Mouse (Mus musculus): Measurements from ENCODE around the gene Ptgir. TPM values are rescaled to one million over a fixed set of nuclear protein-coding genes. Genes with fewer than 3 reads are reported as not detected.
"Not testable (repeated sequence)": the region's sequence is repeated elsewhere in the genome, so short reads cannot be mapped to it uniquely, and the experiment has no call there.

Gene Ptgir
- polyA plus RNA-seq, 1 experiment from 2014 or later: 0.43 TPM

DNA sequence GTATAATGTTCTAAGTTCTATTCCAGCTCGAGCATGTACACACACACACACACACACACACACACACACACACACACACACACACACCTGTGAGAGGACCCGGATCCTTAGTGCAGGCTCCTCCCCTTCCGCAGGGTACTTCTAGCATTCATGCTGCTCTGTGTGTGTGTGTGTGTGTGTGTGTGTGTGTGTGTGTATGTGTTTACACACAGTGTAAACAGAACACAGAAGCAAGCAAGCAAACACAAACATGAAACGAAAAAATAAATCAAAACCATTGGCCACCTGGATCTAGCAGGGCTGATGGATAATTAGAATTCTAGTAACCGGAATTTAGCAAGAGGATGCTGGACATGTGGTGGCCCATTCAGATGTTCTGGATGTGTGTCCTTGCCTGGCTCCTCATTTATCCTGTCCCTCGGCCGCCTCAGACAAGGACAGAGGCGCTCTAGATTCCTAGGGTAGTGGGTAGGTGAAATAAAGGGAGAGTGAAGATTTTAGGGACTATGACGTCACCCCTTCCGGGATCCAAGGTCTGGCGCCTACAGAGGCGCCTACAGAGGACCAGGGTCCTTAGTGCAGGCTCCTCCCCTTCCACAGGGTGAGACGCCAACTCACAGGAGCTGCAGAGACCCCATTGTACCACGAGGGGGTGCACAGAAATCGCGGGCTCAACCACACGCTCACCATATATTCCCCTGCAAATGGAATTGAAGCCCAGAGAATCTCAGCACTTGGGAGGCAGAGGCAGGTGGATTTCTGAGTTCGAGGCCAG is 44.8 kb downstream of the Ptgir start:
- no peak overlapping the region for H3K27ac ChIP-seq
- H3K27me3 ChIP-seq (ENCODE audit: low read depth, poor library complexity, severe bottlenecking): peaks cover 40% of the 10 kb centered on the region
- H3K4me3 ChIP-seq: no peak overlapping the region
- H3K9me3 ChIP-seq (replicated peaks): no peaks in the 10 kb centered on the region
- peaks cover 31% of the 10 kb centered on the region for H3K4me1 ChIP-seq
- H3K36me3 ChIP-seq: no peaks in the 10 kb centered on the region
- peak; percentile 86 for DNase-seq (ENCODE audit: low spot score)
- WGBS: 29% methylated on average over 18 of the region's 18 CpGs

DNA sequence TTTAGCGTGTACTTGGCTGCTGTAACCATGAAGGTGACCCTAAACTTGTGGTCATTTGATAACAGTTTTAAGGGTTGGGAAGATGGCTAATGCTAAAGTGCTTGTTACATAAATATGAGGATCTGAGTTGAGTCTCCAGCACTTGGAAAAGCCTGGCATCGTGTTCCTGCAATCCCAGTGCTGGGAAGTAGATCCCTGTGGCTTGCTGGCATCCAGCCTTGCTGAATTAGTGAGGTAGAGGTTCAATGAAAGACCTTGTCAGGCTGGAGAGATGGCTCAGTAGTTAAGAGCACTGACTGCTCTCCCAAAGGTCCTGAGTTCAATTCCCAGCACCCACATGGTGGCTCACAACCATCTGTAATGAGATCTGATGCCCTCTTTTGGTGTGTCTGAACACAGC is 47.5 kb downstream of the Ptgir start:
- peaks cover 13% of the 10 kb centered on the region for H3K27me3 ChIP-seq (ENCODE audit: low read depth, poor library complexity, severe bottlenecking)
- not testable (repeated sequence) for H3K36me3 ChIP-seq; H3K4me1 ChIP-seq; H3K27ac ChIP-seq; H3K4me3 ChIP-seq; H3K9me3 ChIP-seq (replicated peaks); DNase-seq (ENCODE audit: low spot score)
- WGBS: 55% methylated on average over 2 of the region's 2 CpGs

DNA sequence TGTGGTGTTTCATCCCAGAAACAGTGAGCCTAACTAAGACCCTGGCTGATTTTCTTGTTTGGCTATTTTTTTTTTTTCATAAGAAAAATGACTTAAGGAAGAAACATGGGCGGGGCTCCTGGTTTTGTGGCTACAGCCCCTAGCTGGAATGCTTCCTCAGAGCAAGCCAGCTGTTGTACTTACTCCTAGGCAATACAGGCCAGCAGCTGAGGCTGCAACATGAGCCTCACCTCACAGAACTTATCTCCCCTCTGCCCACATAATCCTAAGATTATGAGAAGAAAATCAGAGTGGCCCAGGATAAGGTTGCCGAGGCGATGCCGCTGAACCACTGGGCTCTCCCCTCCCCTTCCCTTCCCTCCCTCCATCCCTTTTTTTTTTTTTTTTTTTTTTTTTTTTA is 49.4 kb downstream of the Ptgir start:
- Histone ChIP-seq H3K36me3 (no peaks in the 10 kb centered on the region), H3K9me3 (replicated peaks) (no peaks in the 10 kb centered on the region), H3K27ac (no peak overlapping the region), H3K4me3 (no peak overlapping the region), H3K4me1 (peaks cover 8% of the 10 kb centered on the region), H3K27me3 (ENCODE audit: low read depth, poor library complexity, severe bottlenecking) (no peaks in the 10 kb centered on the region)
- WGBS: 91% methylated on average over 4 of the region's 4 CpGs
- no peak for DNase-seq (ENCODE audit: low spot score)

- H3K4me1 ChIP-seq: peaks cover 8% of the 10 kb centered on the region
- 78% methylated on average over 15 of the region's 15 CpGs for WGBS
- no peaks in the 10 kb centered on the region for H3K36me3 ChIP-seq
- no peak overlapping the region for H3K4me3 ChIP-seq
- H3K9me3 ChIP-seq (replicated peaks): no peaks in the 10 kb centered on the region
- DNase-seq (ENCODE audit: low spot score): no peak
- H3K27ac ChIP-seq: no peak overlapping the region
- H3K27me3 ChIP-seq (ENCODE audit: low read depth, poor library complexity, severe bottlenecking): no peaks in the 10 kb centered on the region
These were observed 50.3 kb downstream of the Ptgir start for GRCm38 (mm10) chr7:16956410-16957265.

DNA sequence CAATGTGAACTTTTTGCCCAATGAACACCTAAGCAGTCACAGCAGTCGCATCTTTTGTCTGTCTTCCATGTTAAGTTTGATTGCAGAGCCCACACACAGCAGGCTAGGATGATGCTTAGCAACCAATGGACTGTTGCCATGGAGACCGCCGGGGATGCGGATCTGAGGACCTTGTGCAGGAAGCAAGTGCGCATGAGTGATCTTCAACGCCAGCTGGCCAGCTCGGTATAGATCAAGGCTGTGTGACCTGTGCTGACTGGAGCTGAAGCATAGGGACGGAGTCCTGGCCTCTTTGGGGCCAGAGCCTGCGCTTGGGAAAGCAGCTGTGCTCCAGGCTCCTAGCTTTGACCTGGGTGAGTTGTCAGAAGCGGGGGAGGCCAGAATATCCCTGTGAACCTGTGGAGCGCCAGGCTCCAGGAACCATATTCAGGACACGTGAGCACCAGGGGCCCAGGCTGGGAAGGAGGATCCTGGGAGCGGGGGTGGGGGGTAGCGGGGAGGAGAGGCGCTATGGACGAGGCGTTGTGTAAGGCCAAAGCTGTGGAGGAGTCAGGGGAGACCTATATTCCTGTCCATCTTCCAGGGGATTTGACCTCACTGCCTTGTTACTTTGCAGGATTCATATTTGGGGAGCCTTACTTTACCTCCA is 53.4 kb downstream of the Ptgir start, which contains the start of gene Pnmal1:
Pnmal1 (plus strand) TSS at position 141 of the 649 bp plus-strand sequence.
- Histone ChIP-seq H3K9me3 (replicated peaks) (no peaks in the 10 kb centered on the region), H3K27me3 (ENCODE audit: low read depth, poor library complexity, severe bottlenecking) (no peaks in the 10 kb centered on the region), H3K4me1 (peaks cover 8% of the 10 kb centered on the region), H3K4me3 (peak within 1 kb of the TSS; percentile 34), H3K36me3 (no peaks in the 10 kb centered on the region), H3K27ac (peak within 1 kb of the TSS; percentile 38; the same call in 1 of the 2 replicates)
- DNase-seq (ENCODE audit: low spot score): peak; percentile 86
- WGBS: 32% methylated on average over 17 of the region's 17 CpGs

Other genes with a start within 250 kb of the Ptgir start
- gene Ceacam15, start 230.8 kb upstream of the Ptgir start, polyA plus RNA-seq (2016; fragmentation: Nextera tagmentation; extraction: Ambion mirVana): not detected in 2 replicates
- not detected in 2 replicates for gene Ceacam9, start 184.6 kb upstream of the Ptgir start, polyA plus RNA-seq (2016; fragmentation: Nextera tagmentation; extraction: Ambion mirVana)
- gene Ap2s1, start 168.1 kb upstream of the Ptgir start, polyA plus RNA-seq (2016; fragmentation: Nextera tagmentation; extraction: Ambion mirVana): 250 and 252 TPM in 2 replicates
- gene Slc1a5, start 125.2 kb upstream of the Ptgir start, polyA plus RNA-seq (2016; fragmentation: Nextera tagmentation; extraction: Ambion mirVana): 48.3 and 48.7 TPM in 2 replicates
- gene Strn4, start 90.6 kb upstream of the Ptgir start, polyA plus RNA-seq (2016; fragmentation: Nextera tagmentation; extraction: Ambion mirVana): 130 and 145 TPM in 2 replicates
- 27.2 and 33.1 TPM in 2 replicates for gene Fkrp, start 89.8 kb upstream of the Ptgir start, polyA plus RNA-seq (2016; fragmentation: Nextera tagmentation; extraction: Ambion mirVana)
- 15.0 and 15.6 TPM in 2 replicates for gene Prkd2, start 63.6 kb upstream of the Ptgir start, polyA plus RNA-seq (2016; fragmentation: Nextera tagmentation; extraction: Ambion mirVana)
- gene Dact3, start 31.2 kb upstream of the Ptgir start, polyA plus RNA-seq (2016; fragmentation: Nextera tagmentation; extraction: Ambion mirVana): 7.0 and 8.2 TPM in 2 replicates
- gene Gng8, start 14.7 kb upstream of the Ptgir start, polyA plus RNA-seq (2016; fragmentation: Nextera tagmentation; extraction: Ambion mirVana): 15.4 and 18.5 TPM in 2 replicates
- 127 and 134 TPM in 2 replicates for gene Calm3, start 17.6 kb downstream of the Ptgir start, polyA plus RNA-seq (2016; fragmentation: Nextera tagmentation; extraction: Ambion mirVana)
- 2.6 and 5.7 TPM in 2 replicates for gene Pnmal2, start 38.2 kb downstream of the Ptgir start, polyA plus RNA-seq (2016; fragmentation: Nextera tagmentation; extraction: Ambion mirVana)
- 0.79 and 1.5 TPM in 2 replicates for gene Pnmal1, start 53.2 kb downstream of the Ptgir start, polyA plus RNA-seq (2016; fragmentation: Nextera tagmentation; extraction: Ambion mirVana)
- 0.96 and 0.98 TPM in 2 replicates for gene Gm42372, start 76.6 kb downstream of the Ptgir start, polyA plus RNA-seq (2016; fragmentation: Nextera tagmentation; extraction: Ambion mirVana)
- 13.7 and 13.8 TPM in 2 replicates for gene Ccdc8, start 86.2 kb downstream of the Ptgir start, polyA plus RNA-seq (2016; fragmentation: Nextera tagmentation; extraction: Ambion mirVana)
- gene Ppp5c, start 121.4 kb downstream of the Ptgir start, polyA plus RNA-seq (2016; fragmentation: Nextera tagmentation; extraction: Ambion mirVana): 149 and 158 TPM in 2 replicates
- gene Hif3a, start 155.9 kb downstream of the Ptgir start, polyA plus RNA-seq (2016; fragmentation: Nextera tagmentation; extraction: Ambion mirVana): 5.9 and 7.4 TPM in 2 replicates
- gene Psg16, start 167.6 kb downstream of the Ptgir start, polyA plus RNA-seq (2016; fragmentation: Nextera tagmentation; extraction: Ambion mirVana): 0.05 and 0.06 TPM in 2 replicates
- not detected in 2 replicates for gene Ceacam3, start 243.8 kb downstream of the Ptgir start, polyA plus RNA-seq (2016; fragmentation: Nextera tagmentation; extraction: Ambion mirVana)

Data from limb, embryonic 10.5 days (tissue).